Mouse (Mus musculus) embryo, embryonic 10.5 days (tissue): ENCODE data around the gene Utp11.
"Not testable (repeated sequence)": the region's sequence is repeated elsewhere in the genome, so short reads cannot be mapped to it uniquely, and the experiment has no call there.

Experiments used
- DNase-seq: peaks from one replicate; pipeline ENCODE4 v3.0.0-alpha.2; 2015; ENCODE audit warnings: low spot score

Gene Utp11

DNA sequence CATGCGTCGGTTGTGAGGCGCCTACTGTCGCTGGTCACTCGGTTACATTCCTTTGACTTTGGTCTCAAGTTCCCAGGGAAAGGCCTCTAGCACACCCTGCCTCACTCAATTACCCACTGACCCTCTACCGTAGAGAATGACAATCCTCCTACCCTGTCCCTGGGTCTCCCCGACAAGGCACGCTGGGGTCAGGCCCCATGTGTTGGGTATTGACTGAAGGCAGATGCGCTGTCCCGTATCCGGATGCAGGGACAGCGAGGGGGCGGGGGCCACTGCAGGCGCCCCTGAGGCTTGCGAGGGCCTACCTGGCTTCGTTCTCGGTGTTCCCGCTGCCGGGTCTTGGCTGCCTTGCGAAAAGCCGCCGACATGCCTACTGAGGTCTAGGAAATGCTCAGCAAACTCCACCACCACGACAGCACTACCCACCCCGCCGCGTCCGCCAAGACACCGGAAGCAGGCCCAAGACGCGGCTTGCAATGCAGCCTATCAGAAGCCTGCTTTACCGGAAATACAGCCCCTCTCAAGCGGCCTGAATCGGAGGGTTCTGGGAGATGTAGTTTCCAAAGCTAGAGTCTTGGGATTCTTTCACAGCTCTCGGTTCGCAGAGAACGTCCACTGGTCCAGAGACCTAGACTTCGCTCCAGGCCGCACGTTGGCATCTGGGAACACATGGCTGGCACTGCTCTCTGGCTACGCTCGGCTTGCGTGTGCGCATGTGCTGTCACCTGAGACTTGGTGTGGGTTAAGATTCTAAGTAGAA lies at the start of gene Utp11:
Gene Utp11, minus strand, starts transcription at position 466 of the 760 bp plus-strand sequence.
- DNase-seq = peak; percentile 97

DNA sequence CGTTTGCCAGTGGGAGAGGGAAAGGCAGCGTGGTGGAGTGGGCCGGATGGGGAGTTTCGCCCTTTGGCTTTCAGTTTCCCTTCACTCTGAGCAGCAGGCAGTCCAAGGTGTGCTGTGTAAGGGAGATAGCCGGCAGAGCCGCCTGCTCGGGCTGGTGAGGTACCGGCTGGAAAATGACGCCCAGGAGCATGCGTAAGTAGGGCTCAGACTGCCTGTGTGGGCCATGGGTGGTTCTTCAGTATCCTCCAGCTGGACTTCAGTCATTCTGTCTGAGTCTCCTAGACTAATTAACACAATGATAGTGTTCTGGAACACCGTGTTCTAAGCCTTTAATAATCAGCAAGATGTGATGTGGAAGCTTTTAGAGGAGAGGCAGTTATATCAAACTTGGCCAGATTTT lies 49.4 kb upstream of the Utp11 start:
- DNase-seq = no peak

DNA sequence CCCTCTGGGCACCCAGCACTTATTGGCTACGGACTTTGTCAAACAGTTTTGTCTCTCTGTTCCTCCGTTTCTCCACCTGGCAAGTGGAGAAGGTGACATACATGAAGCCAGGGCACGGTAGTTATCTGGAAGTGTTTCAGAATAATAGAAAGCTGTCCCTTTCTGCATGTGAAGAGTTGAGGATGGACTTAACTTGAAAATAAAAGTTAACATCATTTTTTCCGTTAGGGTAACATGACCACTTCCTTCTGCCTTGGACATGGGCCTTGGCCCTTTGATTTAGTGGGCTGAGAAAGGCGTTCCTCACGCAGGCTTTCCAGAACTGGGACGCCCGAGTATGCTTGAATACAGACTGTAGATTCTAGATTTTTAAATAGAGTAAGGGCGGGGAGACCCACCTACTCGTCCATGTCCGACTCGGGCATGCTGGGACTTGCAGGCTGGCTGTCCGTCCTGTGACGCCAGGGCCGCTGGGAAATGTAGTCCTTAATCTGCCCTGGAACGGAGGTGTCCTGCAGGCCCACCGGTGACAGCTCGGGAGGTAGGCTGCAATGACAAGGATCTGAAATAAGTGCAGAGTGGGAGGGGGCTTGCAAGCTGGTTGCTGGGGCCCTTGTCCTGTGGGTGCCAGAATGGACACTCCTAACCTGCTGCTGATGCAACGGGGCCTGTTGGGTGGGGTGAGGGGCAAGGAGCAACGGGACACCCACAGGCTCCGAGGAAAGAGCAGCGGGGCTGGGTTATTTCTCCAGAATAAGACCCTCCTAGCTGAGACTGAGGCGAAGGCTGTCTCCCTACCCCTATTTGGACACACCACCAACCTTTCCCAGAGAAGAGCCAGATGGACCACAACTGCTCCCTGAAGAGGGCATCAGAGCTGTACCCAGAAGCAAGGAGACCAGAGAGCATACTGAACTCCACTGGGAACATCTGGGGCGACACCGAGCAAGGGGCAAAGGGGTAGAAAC lies 48.3 kb upstream of the Utp11 start, which contains the start of gene Inpp5b:
Gene Inpp5b, plus strand, starts transcription at position 475 of the 968 bp plus-strand sequence.
- DNase-seq = peak; percentile 88

DNA sequence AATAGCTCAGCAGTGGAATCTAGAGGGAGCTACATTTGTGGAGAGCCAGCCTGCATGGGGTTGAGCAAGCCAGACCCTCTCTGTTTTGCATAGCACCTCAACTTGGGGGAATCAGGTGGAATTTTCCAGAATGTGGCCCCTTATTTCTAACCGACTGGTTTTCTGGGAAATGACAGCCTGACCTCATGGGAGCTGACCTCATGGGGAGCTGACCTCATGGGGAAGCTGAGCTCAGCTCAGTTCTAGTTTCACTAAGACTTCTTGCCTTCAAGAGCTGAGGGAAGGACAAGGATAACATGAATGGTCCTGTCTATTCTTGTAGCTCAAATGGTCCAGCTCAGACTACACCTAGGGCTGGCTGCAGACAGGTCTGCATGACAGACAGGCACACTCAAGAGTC lies 45.4 kb upstream of the Utp11 start:
- no peak for DNase-seq

DNA sequence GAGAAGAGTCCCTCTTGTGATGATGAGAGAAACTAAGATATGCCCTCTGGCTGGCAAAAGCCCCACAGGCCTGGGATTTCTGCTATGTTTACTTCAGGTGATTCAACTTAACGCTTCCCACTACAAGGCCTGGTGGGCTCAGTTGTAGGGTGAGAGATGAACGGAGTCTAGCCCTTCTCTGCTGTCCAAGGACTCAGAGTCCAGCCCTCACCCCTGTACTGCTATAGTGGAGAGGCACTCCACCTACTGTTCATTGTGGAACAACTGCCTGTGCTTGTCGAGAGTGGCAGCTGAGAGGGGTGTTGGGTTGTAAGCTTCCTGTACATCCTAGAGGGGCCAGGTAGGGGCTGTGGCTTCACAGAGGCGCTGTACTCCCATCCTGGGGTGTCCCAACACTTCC lies 44.6 kb upstream of the Utp11 start:
- DNase-seq = no peak

DNA sequence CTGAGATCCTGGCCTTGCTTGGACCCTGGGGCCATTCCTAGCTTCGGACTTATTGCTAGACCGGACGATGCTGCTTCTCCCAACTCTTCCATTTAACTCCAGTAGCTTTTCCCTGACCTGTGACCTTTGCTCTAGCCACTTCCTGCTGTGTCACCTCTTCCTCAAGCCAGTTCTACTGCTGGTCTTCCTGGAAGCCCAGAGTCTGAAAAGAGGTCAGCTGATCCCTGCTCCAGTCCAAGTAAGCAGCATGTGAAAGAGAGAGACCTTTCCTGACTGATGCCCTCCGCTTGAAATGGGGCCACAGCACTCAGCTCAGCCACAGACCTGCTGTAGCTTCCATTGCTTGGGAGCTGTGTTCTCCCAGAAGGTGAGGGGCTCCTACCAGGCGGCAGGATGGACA lies 44.1 kb upstream of the Utp11 start:
- DNase-seq = no peak

DNA sequence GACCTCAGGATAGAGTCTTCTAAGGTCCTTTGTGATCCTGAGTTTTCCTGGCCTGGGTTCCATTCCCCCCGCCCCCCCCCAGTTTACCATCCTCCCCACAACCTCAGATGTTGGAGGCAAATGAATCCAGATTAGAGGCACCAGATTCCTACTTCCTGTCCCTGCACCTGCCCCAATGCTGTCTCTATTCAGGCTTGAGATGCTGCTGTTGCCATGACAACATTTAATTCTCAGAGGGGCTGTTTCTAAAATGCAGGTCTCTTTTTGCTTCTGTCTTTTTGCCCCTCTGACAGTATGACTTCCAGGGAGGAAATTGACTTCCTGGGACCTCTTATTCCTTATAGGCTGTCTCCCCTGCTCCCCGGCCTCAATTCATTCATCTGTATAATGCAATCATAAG lies 43.6 kb upstream of the Utp11 start:
- DNase-seq = no peak

DNA sequence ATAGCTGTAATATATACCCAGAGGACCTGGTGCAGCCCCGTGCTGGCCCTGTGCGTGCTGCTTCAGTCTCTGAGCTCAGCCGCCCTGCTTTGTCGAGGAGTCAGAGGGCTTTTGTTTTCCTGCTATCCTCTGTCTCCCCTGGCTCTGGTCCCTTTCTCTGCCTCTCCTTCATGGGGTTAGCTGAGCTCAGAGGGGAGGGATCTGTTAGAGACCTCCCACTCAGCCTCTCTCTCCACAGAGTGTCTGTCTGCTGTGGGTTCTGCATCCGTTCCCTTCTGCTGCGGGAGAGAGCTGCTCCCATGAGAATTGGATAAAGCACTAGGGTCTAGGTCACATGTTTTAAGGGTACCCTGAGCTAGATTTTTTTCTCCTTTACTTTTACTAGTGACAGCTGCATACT lies 32.7 kb upstream of the Utp11 start:
- DNase-seq = no peak

DNA sequence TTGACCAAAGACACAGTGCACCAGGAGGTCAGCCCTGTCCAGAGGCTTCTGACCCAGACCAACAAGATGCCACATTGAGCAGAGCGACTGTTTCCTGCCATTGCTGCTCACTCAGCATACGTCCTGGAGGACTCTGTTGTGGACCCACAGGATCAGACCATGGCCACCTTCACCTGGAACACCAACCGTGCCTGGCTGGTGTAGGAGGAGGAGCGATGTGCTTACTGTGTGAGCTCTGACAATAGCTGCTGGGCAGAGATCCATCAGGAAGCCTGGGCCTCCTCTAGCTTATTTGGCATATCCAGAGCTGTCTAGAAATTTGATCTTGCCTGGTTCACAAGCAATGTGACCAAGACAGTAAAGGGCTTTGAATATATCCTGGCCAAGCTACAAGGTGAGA lies 25.7 kb upstream of the Utp11 start:
- no peak for DNase-seq

DNA sequence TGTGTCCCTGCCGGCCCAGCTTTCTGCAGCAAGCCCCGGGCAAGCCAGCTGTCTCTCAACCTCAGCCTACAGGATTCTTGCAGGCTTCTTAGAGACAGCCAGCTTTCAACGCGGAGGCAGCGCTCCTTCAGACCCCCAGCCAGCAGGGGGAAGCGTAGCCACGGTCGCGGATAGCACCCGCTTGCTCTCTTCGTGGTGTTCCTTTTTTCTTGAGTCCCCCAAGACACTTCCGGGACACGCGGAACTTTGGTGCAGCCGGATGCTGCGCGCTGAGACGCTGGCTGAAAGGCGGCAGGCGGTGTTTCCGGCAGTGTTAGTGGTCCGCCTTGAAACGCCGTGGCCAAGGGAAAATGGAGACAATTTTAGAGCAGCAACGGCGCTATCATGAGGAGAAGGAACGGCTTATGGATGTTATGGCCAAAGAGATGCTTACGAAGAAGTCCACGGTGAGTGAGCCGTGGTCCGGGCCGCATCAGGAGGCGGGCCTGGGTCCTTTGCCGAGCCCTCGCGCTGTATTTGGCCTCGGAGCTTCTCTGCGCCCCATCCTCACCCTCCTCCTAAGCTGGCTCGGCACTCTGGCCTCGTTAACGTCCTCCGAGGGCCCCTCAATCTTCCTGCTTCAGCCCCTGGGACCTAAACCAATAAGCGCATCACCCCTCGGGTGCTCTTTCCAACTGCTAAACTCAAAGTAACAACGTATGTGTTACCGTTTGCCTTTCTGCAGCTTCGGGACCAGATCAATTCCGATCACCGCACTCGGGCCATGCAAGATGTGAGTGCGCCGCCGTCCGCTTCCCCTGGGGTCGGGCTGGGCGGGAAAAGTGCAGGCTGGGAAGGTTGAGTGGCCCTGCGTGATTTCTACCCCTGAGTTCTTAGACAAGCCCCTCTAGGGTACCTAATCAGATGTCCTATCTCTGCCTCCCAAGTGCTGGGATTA lies 21.4 kb upstream of the Utp11 start, which contains the start of gene Sf3a3:
Gene Sf3a3, plus strand, starts transcription at position 232 of the 937 bp plus-strand sequence.
- DNase-seq = peak; percentile 97

DNA sequence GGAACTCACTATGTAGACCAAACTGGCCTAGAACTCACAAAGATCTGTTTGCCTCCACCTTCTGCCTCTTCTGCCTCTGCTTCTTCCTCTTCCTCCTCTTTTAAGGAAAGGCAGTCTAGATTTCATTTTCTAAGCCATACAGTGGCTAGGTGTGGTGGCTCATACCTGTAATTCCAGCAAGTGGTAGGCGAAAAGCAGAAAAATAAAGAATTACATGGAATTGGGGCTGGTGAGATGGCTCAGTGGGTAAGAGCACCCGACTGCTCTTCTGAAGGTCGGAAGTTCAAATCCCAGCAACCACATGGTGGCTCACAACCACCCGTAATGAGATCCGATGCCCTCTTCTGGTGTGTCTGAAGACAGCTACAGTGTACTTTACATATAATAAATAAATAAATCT lies 20.4 kb upstream of the Utp11 start:
- DNase-seq = not testable (repeated sequence)

DNA sequence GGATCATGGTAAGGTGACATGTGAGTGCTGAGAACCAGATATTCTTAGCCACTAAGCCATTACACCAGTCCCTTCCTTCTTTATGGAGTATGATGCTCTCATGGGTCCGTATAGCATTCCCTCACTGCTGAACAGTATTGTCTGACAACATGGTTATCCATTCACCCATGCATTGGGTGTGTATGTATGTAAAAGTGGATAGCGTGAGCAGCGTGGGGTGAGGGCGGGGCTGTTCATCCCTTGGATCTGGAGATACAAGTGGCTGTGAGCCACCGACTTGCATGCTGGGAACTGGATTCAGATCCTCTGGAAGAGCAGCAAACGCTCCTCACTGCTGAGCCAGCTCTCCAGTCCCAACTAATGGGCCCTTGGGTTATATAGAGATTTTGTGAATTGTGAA lies 19.2 kb upstream of the Utp11 start:
- no peak for DNase-seq

DNA sequence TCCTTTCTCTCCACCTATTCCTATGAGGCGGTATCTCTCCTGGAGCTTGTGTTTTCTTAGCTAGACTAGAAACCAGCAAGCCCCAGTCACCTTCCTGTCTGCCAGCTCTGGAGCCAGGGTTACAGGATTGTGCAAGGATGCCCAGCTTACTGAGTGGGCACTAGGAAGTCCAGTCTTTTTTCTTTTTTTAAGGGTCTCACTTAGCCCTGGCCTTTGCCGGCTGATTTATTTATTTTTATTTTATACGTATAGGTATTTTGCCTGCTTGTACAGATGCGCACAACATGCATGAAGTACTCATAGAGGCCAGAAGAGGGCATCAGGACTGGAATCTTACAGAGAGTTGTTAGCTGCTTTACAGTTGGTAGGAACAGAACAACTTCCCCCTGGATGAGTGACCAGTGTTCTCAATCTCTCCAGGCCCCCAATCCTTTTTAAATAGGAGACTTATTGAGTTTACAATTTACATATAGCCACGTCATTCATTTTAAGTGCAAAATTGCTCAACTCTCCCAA lies 17.4 kb upstream of the Utp11 start:
- peak; percentile 82 for DNase-seq

DNA sequence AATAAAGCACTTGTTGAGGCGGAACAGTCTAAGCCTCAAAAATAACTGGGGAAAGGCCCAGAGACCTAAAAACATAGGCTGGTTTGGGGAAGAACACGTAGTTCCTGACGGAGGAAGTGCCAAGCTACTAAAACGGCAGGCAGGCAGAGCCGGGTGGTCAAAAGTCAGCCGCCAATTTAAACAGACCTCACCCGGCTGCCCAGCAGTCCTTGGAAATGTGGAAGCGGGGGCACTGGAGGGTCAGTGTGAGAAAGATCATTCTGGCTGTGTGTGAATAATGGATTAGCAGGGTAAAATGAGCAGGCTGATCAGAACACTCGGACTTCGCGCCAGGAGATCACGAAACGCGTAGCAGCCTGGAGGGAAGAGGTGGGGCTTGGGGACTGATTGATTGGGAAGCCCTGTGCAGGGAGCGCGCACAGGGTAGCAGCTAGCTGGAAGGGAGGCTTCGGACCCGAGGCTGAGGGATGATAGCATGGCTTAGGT lies 16.6 kb upstream of the Utp11 start:
- DNase-seq = peak; percentile 78

DNA sequence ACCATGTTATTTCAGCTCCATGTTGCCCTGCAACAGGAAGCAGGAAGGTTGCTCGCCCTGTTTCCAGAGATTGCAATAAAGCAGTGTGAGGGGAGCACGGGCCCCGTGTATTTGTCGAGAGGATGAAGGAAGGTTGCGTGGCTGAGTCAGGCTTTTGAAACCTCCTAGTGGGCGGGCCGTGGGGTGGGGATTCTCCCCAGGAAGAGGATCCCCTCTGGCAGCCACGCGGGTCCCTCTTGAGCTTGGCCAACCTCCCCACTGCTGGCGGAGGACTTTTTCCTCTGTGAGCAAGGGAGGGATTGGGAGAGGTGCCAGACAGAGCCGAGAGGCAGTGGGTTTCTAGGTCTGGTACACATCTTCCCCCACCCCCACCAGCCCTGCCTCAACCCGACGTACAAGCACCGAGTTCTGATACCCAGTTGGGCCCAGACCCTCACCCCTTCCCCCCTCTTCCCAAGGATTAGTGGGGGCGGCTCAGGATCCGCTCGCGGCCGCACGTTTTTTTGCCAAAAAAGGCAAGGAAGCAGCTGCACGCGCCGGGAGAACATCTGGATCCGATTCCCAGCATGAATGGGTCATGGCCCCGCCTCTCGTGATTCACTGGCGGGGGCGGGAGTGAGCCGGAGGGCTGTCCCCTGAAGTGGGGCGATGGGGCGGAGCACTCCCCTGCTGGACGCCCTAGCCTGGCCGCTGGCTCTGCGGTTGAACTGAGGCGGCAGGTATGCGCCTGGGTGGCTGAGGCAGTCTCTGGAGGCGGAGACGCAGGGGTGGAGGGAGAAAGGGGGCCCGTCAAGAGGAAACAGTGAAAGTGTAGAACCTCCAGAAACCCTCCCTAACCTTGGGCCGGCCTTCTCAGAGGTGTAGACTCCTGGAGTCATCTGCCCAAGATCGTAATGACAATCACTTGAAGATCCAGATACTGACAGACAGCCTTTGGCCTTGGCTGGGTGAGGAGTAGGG lies 15.4 kb upstream of the Utp11 start:
- peak; percentile 94 for DNase-seq

DNA sequence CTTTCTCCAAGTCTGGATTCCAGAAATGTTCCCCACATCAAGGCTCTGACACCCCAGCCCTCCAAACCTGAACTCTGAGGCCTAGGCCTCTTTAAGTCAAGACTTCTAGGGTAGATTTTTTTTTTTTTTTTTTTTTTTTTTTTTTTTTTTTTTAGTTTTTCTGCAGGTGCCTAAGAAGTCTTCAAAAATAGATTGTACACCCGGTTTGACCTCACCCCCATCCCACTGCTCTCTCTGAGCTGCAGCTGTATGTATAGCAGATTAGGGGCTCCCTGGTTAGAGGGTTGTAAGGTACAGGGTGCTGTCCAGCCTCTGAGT lies 14.8 kb upstream of the Utp11 start:
- not testable (repeated sequence) for DNase-seq

DNA sequence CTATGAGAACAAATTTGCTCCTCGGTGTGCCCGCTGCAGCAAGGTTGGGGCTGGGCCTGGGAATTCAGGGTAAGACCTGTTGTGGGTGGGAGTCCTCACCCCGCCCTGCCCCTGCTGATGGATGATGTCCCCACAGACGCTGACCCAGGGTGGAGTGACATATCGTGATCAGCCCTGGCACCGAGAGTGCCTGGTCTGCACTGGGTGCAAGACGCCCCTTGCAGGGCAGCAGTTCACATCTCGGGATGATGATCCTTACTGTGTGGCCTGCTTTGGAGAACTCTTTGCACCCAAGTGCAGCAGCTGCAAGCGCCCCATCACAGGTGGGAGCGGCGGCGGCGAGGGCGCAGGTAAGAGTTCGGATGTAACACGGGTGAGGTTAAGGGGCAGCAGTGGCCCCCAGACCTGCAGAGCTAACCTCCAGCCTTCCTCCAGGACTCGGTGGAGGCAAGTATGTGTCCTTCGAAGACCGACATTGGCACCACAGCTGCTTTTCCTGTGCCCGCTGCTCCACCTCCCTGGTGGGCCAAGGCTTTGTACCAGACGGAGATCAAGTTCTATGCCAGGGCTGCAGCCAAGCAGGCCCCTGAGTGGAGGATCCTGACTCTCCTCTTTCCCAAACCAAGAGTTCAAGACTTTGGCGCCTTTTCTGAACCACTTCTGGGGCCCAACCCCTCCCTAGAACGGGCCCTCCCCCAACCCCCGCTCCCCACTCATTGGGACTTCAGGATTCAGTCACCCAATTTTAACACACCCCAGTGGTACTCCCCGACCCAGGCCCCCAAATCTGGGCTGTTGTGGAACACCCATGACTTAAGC lies 14.2 kb upstream of the Utp11 start:
- DNase-seq = not testable (repeated sequence)

DNA sequence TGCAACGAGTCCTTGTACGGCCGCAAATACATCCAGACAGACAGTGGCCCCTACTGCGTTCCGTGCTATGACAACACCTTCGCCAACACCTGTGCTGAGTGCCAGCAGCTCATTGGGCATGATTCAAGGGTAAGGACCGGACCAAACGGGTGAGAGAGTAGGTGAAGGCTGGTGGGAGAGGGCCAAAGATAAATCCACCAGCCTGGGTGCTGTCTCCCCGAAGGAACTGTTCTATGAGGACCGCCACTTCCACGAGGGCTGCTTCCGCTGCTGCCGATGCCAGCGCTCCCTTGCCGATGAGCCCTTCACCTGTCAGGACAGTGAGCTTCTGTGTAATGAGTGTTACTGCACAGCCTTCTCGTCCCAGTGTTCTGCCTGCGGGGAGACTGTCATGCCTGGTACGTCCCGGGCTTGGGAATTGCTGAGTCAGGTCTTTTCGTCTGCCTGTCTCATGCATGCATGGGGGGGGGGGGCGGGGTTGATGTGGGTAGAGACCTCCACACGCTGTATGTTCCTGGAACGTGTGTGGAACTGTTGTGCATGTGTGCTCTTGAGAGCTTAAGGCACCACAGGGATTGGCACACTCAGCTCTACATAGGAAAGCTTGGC lies 12.4 kb upstream of the Utp11 start:
- DNase-seq = no peak
